Mouse (Mus musculus): ENCODE data around the gene Mcpt9. TPM values are rescaled to one million over a fixed set of nuclear protein-coding genes. Genes with fewer than 3 reads are reported as not detected.
"Not testable (repeated sequence)": the region's sequence is repeated elsewhere in the genome, so short reads cannot be mapped to it uniquely, and the experiment has no call there.

Gene Mcpt9
- polyA plus RNA-seq, 1 experiment = not detected

DNA sequence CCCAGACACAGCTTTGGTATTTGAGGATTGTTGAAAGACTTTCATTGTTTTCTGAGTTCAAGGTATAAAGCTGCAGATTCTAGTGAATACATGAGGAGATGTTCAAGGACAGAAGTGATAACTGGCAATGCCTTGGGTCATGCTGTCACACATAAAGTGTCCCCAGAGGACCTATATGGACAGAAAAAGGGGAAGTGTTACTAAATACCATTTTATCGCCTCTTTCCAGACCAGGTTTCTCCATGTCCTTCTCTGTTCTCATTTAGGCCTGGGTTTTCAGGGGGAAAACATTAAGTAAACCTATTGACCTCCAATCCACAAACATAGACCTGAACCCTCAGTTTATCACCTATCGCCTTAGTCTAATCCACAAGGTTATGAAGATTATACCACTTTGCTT is 16.4 kb downstream of the Mcpt9 start:
- TF ChIP-seq CTCF (IDR thresholded peaks at IDR 0.05; ENCODE audit: control insufficient read depth, insufficient read depth, insufficient replicate concordance, low read depth, low read length) (no peak), POLR2A (IDR thresholded peaks at IDR 0.05; ENCODE audit: control insufficient read depth, low read depth, low read length) (no peak)

DNA sequence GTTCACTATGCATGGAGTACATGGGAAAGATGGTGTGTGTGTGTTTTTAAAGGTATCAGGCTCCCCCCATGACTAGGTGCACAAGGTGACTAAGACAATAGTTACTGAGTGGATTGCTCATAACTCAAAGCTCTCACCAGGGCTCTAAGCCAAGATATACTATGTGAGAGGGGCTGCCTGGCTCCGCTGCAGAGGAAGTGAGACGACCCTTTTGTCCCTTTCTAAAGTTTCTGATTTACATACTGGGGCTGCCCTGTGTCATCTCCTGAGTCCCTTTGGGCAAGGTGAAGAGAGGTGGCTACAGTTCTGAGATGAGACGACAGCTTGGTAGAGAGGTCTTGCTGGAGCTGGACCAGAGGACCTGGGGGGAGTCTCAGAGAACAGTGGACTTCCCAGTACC is 17.1 kb downstream of the Mcpt9 start:
- Histone ChIP-seq H3K4me3 (ENCODE audit: control insufficient read depth, low read depth, low read length) (no peak overlapping the region), H3K27me3 (ENCODE audit: control insufficient read depth, insufficient read depth, low read length) (no peaks in the 10 kb centered on the region), H3K4me1 (ENCODE audit: control insufficient read depth, insufficient read depth, low read length) (no peaks in the 10 kb centered on the region; the same call in 1 of the 2 replicates), H3K36me3 (ENCODE audit: control insufficient read depth, insufficient read depth, low read length) (no peaks in the 10 kb centered on the region), H3K27ac (ENCODE audit: control insufficient read depth, insufficient read depth, low read depth, low read length) (no peak overlapping the region)
- no peak for TF ChIP-seq CTCF (IDR thresholded peaks at IDR 0.05; ENCODE audit: control insufficient read depth, insufficient read depth, insufficient replicate concordance, low read depth, low read length)
- no peak for TF ChIP-seq POLR2A (IDR thresholded peaks at IDR 0.05; ENCODE audit: control insufficient read depth, low read depth, low read length)

More for the DNA sequence above, 16.4 kb downstream of the Mcpt9 start:
- Histone ChIP-seq H3K27me3 (ENCODE audit: control insufficient read depth, insufficient read depth, low read length) (no peaks in the 10 kb centered on the region), H3K4me1 (ENCODE audit: control insufficient read depth, insufficient read depth, low read length) (no peaks in the 10 kb centered on the region; the same call in 1 of the 2 replicates), H3K4me3 (ENCODE audit: control insufficient read depth, low read depth, low read length) (no peak overlapping the region), H3K27ac (ENCODE audit: control insufficient read depth, insufficient read depth, low read depth, low read length) (no peak overlapping the region), H3K36me3 (ENCODE audit: control insufficient read depth, insufficient read depth, low read length) (no peaks in the 10 kb centered on the region)

DNA sequence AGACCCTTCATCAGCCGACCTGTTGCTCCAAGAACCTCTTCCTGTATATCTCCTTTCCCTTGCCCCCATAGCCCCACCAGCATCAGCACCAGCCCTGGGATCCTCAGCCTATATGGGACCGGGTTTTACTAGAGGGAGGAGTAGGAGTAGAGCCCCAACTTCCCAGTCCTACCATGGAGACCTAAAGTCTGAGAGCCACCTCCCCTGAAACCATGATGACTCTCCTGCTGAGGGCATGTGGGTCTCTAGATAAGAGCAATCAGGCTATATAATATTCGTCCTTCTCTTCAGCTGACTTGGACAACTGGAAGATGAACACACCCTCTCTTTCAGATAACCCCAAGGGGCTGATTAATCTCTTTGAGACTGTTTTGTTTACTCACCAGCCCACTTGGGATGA is 42.8 kb downstream of the Mcpt9 start:
- not testable (repeated sequence) for H3K4me1 ChIP-seq (ENCODE audit: control insufficient read depth, insufficient read depth, low read length); H3K4me3 ChIP-seq (ENCODE audit: control insufficient read depth, low read depth, low read length); H3K36me3 ChIP-seq (ENCODE audit: control insufficient read depth, insufficient read depth, low read length); H3K27ac ChIP-seq (ENCODE audit: control insufficient read depth, insufficient read depth, low read depth, low read length); H3K27me3 ChIP-seq (ENCODE audit: control insufficient read depth, insufficient read depth, low read length)

Other genes with a start within 250 kb of the Mcpt9 start
- gene Adcy4, start 246.4 kb downstream of the Mcpt9 start, polyA plus RNA-seq (2012; rRNA removed) = 0.38 and 0.82 TPM in 2 replicates
- 4.1 and 4.8 TPM in 2 replicates for gene Ripk3, start 241.6 kb downstream of the Mcpt9 start, polyA plus RNA-seq (2012; rRNA removed)
- 0.58 and 0.83 TPM in 2 replicates for gene Nfatc4, start 207.4 kb downstream of the Mcpt9 start, polyA plus RNA-seq (2012; rRNA removed)
- gene Nynrin, start 176.5 kb downstream of the Mcpt9 start, polyA plus RNA-seq (2012; rRNA removed) = 0.41 and 0.51 TPM in 2 replicates
- gene Cbln3, start 146.1 kb downstream of the Mcpt9 start, polyA plus RNA-seq (2012; rRNA removed) = 1.0 and 1.1 TPM in 2 replicates
- gene Khnyn, start 145.5 kb downstream of the Mcpt9 start, polyA plus RNA-seq (2012; rRNA removed) = 5.0 and 5.1 TPM in 2 replicates
- gene Sdr39u1, start 130.2 kb downstream of the Mcpt9 start, polyA plus RNA-seq (2012; rRNA removed) = 50.7 and 55.1 TPM in 2 replicates
- gene Cma1, start 85.8 kb downstream of the Mcpt9 start, polyA plus RNA-seq (2012; rRNA removed) = 0.10 TPM in 1 of 2 replicates, not detected in the other
- gene Cma2, start 79.5 kb downstream of the Mcpt9 start, polyA plus RNA-seq (2012; rRNA removed) = not detected in 2 replicates
- gene Mcpt1, start 12.5 kb downstream of the Mcpt9 start, polyA plus RNA-seq (2012; rRNA removed) = not detected in 2 replicates
- gene Mcpt2, start 11.5 kb upstream of the Mcpt9 start, polyA plus RNA-seq (2012; rRNA removed) = not detected in 2 replicates
- gene Mcpt4, start 31.8 kb upstream of the Mcpt9 start, polyA plus RNA-seq (2012; rRNA removed) = 0.16 TPM in 1 of 2 replicates, not detected in the other
- not detected in 2 replicates for gene Mcpt8, start 54.8 kb upstream of the Mcpt9 start, polyA plus RNA-seq (2012; rRNA removed)
- gene Ctsg, start 72.1 kb upstream of the Mcpt9 start, polyA plus RNA-seq (2012; rRNA removed) = not detected in 2 replicates
- not detected in 2 replicates for gene Gzme, start 90.1 kb upstream of the Mcpt9 start, polyA plus RNA-seq (2012; rRNA removed)
- not detected in 2 replicates for gene Gzmd, start 102.1 kb upstream of the Mcpt9 start, polyA plus RNA-seq (2012; rRNA removed)
- gene Gzmg, start 129.1 kb upstream of the Mcpt9 start, polyA plus RNA-seq (2012; rRNA removed) = not detected in 2 replicates
- 49.9 and 57.5 TPM in 2 replicates for gene Gzmn, start 144.1 kb upstream of the Mcpt9 start, polyA plus RNA-seq (2012; rRNA removed)
- gene Gzmf, start 180.9 kb upstream of the Mcpt9 start, polyA plus RNA-seq (2012; rRNA removed) = not detected in 2 replicates
- not detected in 2 replicates for gene Gzmc, start 204.2 kb upstream of the Mcpt9 start, polyA plus RNA-seq (2012; rRNA removed)
- gene Gzmb, start 231.8 kb upstream of the Mcpt9 start, polyA plus RNA-seq (2012; rRNA removed) = not detected in 2 replicates

All from testis, adult 2 months (tissue).